Mouse (Mus musculus): ENCODE results near the gene Rasgef1b.

Rasgef1b gene

DNA sequence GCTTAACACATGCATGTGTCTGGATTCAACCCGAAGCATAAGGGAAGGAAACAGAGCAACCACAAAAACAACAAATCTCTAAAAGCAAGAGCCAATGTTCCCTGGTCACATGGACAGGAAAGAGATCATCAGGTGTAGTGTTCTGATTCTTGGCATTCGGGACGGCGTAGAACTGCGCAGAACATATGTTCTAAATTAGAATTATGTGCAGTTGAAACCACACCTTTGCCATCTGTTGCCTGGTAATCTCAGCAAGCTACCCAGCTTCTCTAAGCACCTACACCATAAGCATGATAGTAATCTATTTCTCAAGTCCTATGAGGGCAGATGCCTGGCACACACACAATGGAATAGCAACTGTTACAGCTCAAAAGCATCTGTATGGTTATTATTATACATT, 27.1 kb downstream of the Rasgef1b start:
- no peak for DNase-seq

- peak; percentile 39 for DNase-seq
These were observed 34.0 kb downstream of the Rasgef1b start for GRCm38 (mm10) chr5:99694712-99695360.

DNA sequence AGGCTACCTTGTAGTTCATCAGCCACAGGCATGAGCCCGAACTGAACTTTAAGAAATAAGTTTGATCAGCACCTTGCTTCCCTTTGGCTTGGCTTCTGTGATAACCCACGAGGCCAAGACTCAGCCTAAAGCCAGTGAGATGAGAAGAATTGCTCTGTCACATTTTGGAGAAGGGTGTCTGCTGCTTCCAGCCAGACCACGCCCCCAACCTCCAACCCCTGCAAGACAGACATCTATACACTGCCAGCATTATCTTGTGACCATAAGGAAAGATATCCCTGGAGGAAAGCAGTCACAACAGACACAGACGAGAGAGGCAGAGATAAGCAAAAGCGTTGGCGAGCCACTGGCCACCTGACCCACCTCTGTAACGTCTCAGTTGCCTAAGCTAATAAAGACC, 39.0 kb downstream of the Rasgef1b start:
- no peak for DNase-seq

DNA sequence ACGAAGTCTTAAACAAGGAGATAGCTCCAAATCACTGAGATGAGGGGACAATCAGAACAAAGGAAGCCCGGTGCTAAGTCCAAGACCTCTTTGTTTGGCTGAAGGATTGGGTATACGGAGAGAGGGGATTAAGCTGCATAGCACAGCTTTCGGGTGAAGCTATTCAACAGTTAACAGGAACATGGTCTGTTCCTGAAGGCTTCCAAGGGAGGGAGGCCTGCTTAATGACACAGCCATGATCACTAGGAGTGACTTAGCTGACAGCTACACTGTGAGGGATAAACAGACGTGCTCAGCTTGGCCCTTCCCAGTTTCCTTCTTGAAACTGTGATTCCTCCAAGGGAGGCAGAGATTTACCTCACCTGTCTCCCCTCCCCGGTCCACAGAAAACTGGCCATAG, 41.0 kb downstream of the Rasgef1b start:
- no peak for DNase-seq

DNA sequence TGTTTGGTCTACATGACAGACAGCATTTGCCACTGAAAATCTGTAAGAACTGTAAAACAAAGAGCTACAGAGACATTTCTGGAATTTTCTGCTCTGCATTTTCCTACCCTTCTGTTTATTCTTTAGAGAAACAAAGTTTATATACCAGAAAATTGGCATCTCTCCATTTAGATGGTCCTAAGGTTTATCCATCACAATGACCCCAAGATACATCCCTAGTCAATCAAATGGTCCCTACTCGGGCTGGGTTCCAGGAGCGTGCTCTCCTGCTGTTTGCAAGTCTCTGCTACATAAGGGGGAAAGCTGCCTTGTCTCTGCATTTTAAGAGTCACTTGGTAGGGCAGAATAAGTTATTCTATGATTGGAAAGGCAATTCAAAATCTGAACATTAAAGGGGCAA, 44.8 kb downstream of the Rasgef1b start:
- DNase-seq: no peak

DNA sequence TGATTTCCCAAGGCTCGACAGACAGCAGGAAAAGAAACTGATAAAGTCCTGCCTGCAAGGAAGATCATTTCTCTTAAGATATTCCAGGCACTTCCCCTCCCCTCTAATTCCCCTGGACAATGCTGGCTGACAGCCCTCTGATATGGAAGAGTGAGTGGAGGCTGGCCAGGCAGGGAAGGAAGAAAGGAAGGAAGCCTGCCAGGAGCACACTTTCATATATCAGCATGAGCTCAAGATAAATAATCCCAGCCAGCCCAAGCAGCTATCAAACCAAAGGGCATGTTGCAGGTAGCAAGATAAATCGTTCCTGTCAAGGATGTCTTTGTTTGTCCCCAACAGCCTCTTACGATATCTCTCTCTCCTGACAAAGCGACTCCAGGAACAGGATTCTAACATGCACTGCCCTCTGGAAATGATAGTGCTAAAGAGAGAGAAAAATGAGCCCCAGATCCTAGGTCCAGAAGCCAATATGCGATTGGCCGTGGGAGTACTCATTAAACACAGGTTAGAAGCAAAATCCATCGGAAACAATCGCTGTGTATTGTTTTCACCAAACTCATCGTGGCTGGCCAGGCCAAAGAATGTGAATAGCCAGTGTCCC, 58.8 kb downstream of the Rasgef1b start:
- DNase-seq: no peak

DNA sequence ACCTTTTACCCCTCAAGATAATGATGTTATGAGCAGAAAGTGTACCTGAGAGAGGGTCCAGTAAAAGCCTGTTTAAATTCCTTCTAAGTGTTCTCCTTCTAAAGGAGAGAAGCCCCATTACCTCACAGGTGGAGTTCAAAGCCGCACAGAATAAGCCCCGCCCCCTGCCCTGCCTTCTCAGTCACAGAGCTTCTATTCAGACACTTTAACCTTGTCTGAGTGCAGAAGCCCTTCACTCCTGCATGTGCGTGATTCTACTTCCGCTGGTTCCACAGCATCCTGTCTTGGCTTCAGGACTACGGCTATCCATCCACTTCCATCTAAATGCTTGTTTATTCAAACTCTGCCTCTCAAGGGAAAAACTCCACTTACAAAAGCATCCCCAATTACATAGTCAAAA, 72.8 kb downstream of the Rasgef1b start:
- no peak for DNase-seq

DNA sequence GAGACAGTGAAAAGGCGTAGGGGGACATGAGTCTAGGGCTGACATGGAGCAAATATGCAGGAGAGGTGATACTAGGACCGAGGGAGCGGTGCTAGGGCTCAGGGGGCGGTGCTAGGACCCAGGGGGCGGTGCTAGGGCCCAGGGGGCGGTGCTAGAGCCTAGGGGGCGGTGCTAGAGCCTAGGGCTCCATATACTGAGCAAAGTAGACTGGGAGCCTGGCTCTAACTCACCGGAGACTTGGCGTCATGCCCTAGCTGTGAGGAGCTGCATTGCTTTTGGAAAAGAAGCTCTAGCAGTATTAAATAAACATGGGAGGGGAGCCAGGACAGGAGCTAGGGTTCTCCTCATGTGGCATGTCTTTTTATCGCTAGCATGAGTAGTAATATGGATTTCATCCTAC, 75.9 kb downstream of the Rasgef1b start:
- no peak for DNase-seq

GRCm38 (mm10) chr5:99641407-99641806, 87.5 kb downstream of the Rasgef1b start:
- DNase-seq: peak; percentile 43

DNA sequence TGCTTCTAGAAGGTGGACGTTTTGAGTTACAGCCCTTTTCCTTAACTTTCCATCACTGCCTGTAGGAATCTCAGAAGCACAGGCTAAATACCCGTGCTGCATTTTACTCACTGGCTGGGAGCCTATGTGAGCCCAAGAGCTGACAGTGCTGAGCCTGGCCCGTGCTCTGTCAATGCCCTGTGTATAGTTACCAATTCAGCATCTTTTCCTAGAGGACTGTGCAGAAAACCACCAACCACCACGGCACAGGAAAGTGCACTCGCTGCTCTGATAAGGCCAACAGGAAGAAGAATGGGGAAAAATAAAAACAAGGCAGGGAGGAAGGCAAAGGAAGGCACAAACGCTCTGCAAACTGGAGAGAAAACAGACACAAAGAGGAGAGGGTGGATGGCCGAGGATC, 92.3 kb downstream of the Rasgef1b start:
- DNase-seq: no peak

GRCm38 (mm10) chr5:99634010-99634541, 94.8 kb downstream of the Rasgef1b start:
- DNase-seq: no peak

DNA sequence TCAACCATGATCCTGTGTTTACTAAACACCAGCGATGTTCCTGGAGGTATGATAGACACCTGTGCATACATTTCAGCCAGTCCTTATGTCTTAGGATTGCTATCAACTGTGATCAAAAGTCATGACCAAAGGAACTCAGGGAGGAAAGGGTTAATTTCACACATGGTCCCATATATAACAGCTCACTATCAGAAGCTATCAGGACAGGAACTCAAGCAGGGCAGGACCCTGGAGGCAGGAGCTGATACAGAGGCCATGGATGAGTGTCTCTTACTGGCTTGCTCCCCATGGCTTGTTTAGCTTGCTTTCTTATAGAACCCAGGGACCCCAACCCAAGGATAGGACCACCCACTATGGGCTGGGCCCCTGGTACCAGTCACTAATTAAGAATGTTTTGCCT, 95.3 kb downstream of the Rasgef1b start:
- no peak for DNase-seq

GRCm38 (mm10) chr5:99632649-99633310, 96.1 kb downstream of the Rasgef1b start:
- no peak for DNase-seq

DNA sequence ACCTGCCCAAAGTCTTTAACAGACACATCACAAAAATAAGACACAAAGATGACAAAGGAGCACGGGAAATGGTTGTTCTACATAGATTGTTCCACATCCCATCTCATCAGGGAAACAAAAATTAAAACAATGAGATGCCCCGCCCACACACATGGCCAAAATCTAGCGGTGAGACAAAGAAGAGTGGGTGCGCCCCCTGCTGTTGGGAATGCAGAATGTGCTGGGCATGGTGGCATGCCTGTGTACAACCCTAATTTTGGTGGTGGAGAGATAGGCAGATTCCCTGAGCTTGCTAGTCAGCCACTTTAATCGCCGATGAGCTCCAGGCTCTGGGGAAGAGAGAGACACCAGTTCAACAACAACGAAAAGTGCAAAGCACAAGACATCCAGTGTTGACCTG, 98.8 kb downstream of the Rasgef1b start:
- DNase-seq: no peak

GRCm38 (mm10) chr5:99625603-99626002, 103.3 kb downstream of the Rasgef1b start:
- no peak for DNase-seq

DNA sequence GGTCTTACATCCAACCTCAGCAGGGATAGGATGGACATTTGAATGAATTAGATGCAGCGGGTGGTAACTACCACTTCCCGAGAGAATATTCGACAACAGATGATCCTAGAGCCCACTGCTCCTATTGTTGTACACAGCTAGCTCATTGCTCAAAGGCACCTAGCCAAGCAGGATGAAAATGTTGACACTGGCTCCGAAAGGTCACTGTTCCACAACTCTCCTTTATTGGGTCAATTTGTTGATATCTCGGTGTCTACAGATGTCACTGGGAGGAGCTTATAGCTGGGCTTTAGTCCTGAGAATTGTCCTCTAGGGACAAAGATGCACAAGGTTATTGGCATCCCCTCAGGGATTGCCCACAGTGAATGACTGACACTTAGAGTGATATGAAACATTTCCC, 108.1 kb downstream of the Rasgef1b start:
- DNase-seq: no peak

DNA sequence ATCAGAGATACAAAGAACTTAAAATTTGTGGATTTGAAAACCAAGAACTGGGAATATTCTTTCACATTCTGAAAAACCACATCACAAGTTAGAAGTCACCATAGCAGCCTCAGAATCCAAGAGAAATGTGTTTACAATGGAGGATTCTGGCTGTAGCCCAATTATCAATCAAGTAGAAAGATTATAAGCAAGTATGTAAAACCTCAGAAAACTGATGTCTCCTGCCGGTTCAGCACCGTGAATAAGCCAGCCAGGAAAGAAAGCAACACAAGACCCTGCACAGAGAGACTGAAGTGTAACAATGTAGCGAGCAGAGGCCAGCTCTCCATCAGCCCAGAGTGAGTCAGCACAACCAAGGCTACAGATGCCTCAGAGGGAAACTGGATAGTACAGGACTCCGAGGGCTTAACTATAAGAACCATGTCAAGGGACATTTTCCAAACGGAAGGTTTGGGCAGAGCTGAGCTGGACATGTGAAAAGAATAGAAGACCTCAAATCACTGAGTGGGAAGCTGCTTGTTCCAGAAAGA, 111.5 kb downstream of the Rasgef1b start:
- DNase-seq: no peak

GRCm38 (mm10) chr5:99613321-99614118, 115.3 kb downstream of the Rasgef1b start:
- DNase-seq: no peak

DNA sequence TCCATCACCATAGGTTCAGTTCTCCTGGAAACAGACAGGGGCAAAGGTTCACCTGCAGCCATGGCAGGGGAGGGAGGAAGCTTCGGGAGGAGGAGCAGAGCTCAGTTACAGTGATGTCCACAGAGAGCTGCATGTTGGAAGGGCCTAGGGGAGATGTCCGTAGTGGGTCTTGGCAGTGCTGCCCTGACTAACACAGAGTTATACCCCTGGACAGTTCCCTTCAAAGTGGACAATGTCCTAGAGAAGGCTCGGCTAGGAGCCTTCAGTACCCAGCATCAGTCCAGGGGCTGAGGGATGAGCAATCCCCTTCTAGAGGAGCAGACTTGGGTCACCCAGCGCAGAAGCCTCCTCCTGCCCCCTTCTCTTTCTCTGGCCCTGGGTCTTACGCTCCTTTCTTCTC, 121.3 kb downstream of the Rasgef1b start:
- DNase-seq: no peak

DNA sequence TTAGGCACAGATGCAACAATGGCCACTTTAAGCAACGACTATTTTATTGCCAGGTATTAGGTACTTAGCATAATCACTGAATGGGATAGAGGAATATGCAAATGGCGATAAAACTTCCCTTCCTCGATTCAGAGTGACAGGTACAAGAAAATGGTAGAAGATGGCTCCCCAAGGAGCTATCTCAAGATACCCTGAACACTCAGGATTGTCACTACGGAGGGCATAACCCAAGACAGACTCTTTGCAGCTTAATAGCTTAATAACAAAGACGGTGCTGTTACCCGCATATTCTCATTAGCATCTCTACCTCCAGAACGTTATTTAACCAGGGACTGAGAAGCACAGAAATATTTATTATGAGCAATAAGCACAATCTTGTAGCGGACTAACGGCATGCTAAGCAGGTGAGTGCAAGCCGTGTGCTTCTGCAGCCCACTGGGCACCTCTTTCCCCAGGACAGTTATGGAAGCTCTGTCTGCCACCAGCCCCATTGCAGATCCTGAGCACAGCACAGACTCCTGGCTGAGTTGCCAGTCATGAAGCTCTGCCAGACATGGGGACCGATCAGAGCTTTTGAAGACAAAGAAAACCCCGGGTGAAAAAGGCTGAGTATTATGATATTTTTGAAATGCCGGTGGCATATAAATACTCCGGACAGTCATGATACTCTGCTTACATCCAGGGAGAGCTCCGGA, 122.6 kb downstream of the Rasgef1b start:
- DNase-seq: no peak

- no peak for DNase-seq
These were observed 126.4 kb downstream of the Rasgef1b start for GRCm38 (mm10) chr5:99602244-99603023.

- no peak for DNase-seq
These were observed 129.5 kb downstream of the Rasgef1b start for GRCm38 (mm10) chr5:99599376-99599775.
